Mouse (Mus musculus) hindbrain, embryonic 14.5 days (tissue): Measurements from ENCODE around the gene Nynrin. TPM values are rescaled to one million over a fixed set of nuclear protein-coding genes. Genes with fewer than 3 reads are reported as not detected.

Source experiments
- ATAC-seq: fragments of 200-750 bp; cut with Nextera tagmentation; 2 replicates; pipeline ENCODE4 v1.8.0; 2017; ENCODE audit warnings: moderate number of reproducible peaks, mild to moderate bottlenecking, moderate TSS enrichment, moderate library complexity; ENCODE audit not compliant: low FRiP score
- DNase-seq: peaks from one replicate; pipeline ENCODE4 v3.0.0-alpha.2; 2015; ENCODE audit warnings: low spot score
- H3K27ac ChIP-seq: fragments of 300-500 bp; sonication (generic); 2 replicates; pipeline ENCODE4 v1.5.1; 2014; ENCODE audit warnings: mild to moderate bottlenecking, moderate library complexity
- H3K27me3 ChIP-seq: fragments of 300-500 bp; sonication (generic); 2 replicates; pipeline ENCODE4 v1.6.1; 2014; ENCODE audit warnings: mild to moderate bottlenecking, low read length, mixed read lengths; ENCODE audit not compliant: control insufficient read depth, insufficient read depth
- H3K36me3 ChIP-seq: fragments of 300-500 bp; sonication (generic); replicated peaks from 2 replicates; pipeline ENCODE4 v1.6.1; 2014; ENCODE audit not compliant: control insufficient read depth, insufficient read depth
- H3K4me1 ChIP-seq: fragments of 300-500 bp; sonication (generic); replicated peaks from 2 replicates; pipeline ENCODE4 v1.6.1; 2014; ENCODE audit warnings: antibody characterized with exemption, low read length, mixed read lengths; ENCODE audit not compliant: control insufficient read depth, insufficient read depth
- H3K4me2 ChIP-seq: fragments of 300-500 bp; sonication (generic); replicated peaks from 2 replicates; pipeline ENCODE4 v1.6.1; 2014; ENCODE audit warnings: mild to moderate bottlenecking, moderate library complexity
- H3K4me3 ChIP-seq: fragments of 300-500 bp; sonication (generic); replicated peaks from 2 replicates; pipeline ENCODE4 v1.5.1; 2014; ENCODE audit warnings: mild to moderate bottlenecking, low read length
- H3K9ac ChIP-seq: fragments of 300-500 bp; sonication (generic); 2 replicates; pipeline ENCODE4 v1.6.1; 2014
- H3K9me3 ChIP-seq: fragments of 300-500 bp; sonication (generic); 2 replicates; pipeline ENCODE4 v1.6.1; 2016; ENCODE audit warnings: low read length; ENCODE audit not compliant: control insufficient read depth
- WGBS: fragments of 180-500 bp; shearing (Covaris S2); extraction: QIAGEN DNeasy Blood & Tissue Kit; methylation state at CpG from one replicate; pipeline ENCODE4 v1.1.7; 2014; 5-methylcytosine and 5-hydroxymethylcytosine counted together
- polyA plus RNA-seq: library from polyadenylated mRNA; unstranded; fragments of >200 nt; fragmentation: Nextera tagmentation; extraction: Ambion mirVana; gene quantifications from 2 replicates; pipeline ENCODE4 v1.2.1, GENCODE M21; 2014

Nynrin gene
- polyA plus RNA-seq = 10.8 and 11.7 TPM in 2 replicates

DNA sequence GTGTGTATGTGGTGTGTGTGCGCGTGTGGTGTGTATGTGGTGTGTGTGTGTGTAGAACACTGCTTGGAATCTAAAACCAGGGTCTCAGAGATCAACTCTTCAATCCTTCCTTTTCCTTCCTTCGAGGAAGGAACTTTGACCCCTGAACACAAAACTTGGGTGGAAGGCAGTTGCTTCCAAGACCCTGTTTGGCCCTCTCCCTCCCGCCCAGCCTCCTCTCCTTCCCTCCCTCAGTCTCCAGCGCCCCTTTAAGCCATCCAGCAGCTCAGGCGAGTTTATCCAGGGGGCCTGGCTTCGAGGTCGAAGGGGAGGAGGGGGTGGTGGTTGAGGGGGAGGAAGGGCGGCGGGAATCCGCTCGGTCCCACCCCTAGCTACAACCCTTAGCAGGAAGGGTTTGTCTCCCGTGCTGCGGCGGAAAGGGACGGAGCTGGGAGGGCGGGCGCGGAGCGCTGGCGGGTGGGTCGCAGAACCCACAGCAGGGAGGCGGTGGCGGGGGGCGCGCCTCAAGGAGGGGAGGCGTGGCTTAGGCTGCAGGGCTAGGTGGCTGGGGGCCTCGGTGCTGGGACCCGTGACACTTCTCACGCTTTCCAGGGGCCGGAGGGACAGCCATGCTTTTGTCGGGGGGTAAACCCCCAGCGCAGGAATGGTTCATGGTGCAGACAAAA is at the start of gene Nynrin:
Nynrin (plus strand) TSS at position 390 of the 665 bp plus-strand sequence.
- WGBS = under 1% methylated on average over 31 of the region's 33 CpGs
- Histone ChIP-seq H3K27me3 (no peaks in the 10 kb centered on the region), H3K4me3 (peak within 1 kb of the TSS; percentile 68), H3K9ac (peak within 1 kb of the TSS; percentile 88), H3K4me1 (peaks cover 48% of the 10 kb centered on the region), H3K27ac (peak within 1 kb of the TSS; percentile 86), H3K9me3 (no peaks in the 10 kb centered on the region), H3K36me3 (no peaks in the 10 kb centered on the region), H3K4me2 (peak within 1 kb of the TSS; percentile 88)
- ATAC-seq (peak; percentile 82), DNase-seq (peak; percentile 70)

- peak; percentile 78 for DNase-seq
- peak overlapping the region; percentile 44 for H3K4me3 ChIP-seq
- WGBS = 21% methylated on average over 16 of the region's 16 CpGs
- 0 out of 2 replicates have a peak, but pooled peaks cover 3% of the 10 kb centered on the region for H3K4me1 ChIP-seq
- ATAC-seq = peak; percentile 87
- no peaks in the 10 kb centered on the region for H3K9me3 ChIP-seq
- H3K4me2 ChIP-seq = peak overlapping the region; percentile 57
- peak overlapping the region; percentile 57 for H3K9ac ChIP-seq
- 0 out of 2 replicates have a peak overlapping the region, but pooled peaks have one; percentile 34 for H3K27ac ChIP-seq
- H3K36me3 ChIP-seq = no peaks in the 10 kb centered on the region
- H3K27me3 ChIP-seq = no peaks in the 10 kb centered on the region
These were observed 38.9 kb upstream of the Nynrin start for GRCm38 (mm10) chr14:55814885-55815284.

- Histone ChIP-seq H3K36me3 (no peaks in the 10 kb centered on the region), H3K27ac (0 out of 2 replicates have a peak overlapping the region, but pooled peaks have one; percentile 34), H3K27me3 (no peaks in the 10 kb centered on the region), H3K9me3 (no peaks in the 10 kb centered on the region), H3K9ac (peak overlapping the region; percentile 57), H3K4me3 (peak overlapping the region; percentile 44), H3K4me2 (peak overlapping the region; percentile 57), H3K4me1 (0 out of 2 replicates have a peak, but pooled peaks cover 3% of the 10 kb centered on the region)
- WGBS = 20% methylated on average over 17 of the region's 17 CpGs
- peak; percentile 49 for DNase-seq
- peak; percentile 60; the same call in 1 of the 2 replicates for ATAC-seq
These were observed 38.5 kb upstream of the Nynrin start for GRCm38 (mm10) chr14:55815310-55815751.

- Histone ChIP-seq H3K9ac (no peak overlapping the region), H3K27me3 (no peaks in the 10 kb centered on the region), H3K4me3 (no peak overlapping the region), H3K27ac (no peak overlapping the region), H3K4me2 (no peak overlapping the region), H3K9me3 (no peaks in the 10 kb centered on the region), H3K36me3 (no peaks in the 10 kb centered on the region), H3K4me1 (peaks cover 7% of the 10 kb centered on the region; the same call in 1 of the 2 replicates)
- 83% methylated on average over 7 of the region's 7 CpGs for WGBS
- ATAC-seq (no peak), DNase-seq (no peak)
These were observed 33.9 kb upstream of the Nynrin start for GRCm38 (mm10) chr14:55819845-55820405.

- peaks cover 13% of the 10 kb centered on the region; the same call in 1 of the 2 replicates for H3K4me1 ChIP-seq
- DNase-seq (no peak), ATAC-seq (no peak)
- 87% methylated on average over 9 of the region's 9 CpGs for WGBS
- peaks cover under 1% of the 10 kb centered on the region; the same call in 1 of the 2 replicates for H3K27me3 ChIP-seq
- no peak overlapping the region for H3K4me2 ChIP-seq
- no peak overlapping the region for H3K27ac ChIP-seq
- H3K4me3 ChIP-seq = no peak overlapping the region
- no peaks in the 10 kb centered on the region for H3K9me3 ChIP-seq
- H3K36me3 ChIP-seq = no peaks in the 10 kb centered on the region
- no peak overlapping the region for H3K9ac ChIP-seq
These were observed 33.2 kb upstream of the Nynrin start for GRCm38 (mm10) chr14:55820576-55820975.

DNA sequence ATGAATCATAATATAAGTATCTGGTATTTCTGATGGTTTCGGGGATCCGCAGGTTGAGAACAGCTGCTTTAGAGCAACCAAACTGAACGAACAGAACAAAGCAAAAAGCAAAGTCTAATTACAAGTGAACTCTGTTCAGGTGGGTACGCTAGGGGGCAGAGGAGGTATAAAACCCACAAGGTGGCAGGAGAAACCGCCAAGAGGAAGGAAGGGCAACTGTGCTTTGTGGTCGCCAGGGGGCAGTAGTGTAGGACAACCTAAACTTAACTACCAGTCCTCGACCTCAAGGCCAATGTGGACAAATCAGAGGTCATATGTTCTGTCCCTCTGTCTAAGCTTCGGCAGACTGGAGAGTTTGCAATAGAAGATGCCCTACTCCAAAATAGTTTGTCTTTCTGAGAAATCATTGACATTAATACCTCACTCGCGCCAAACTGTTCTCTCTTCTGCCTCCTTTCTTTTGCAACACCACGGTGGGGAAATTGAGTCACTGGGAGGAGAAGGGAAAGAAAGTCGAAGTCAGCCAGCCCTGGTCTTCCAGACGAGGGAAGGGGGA is 31.3 kb upstream of the Nynrin start:
- H3K4me2 ChIP-seq = peak overlapping the region; percentile 63
- H3K9ac ChIP-seq = peak overlapping the region; percentile 55
- no peaks in the 10 kb centered on the region for H3K9me3 ChIP-seq
- DNase-seq = peak; percentile 69
- H3K4me3 ChIP-seq = peak overlapping the region; percentile 43
- H3K27ac ChIP-seq = peak overlapping the region; percentile 76
- 6% methylated on average over 13 of the region's 13 CpGs for WGBS
- no peaks in the 10 kb centered on the region for H3K36me3 ChIP-seq
- peaks cover 19% of the 10 kb centered on the region for H3K4me1 ChIP-seq
- peaks cover 16% of the 10 kb centered on the region for H3K27me3 ChIP-seq
- no peak for ATAC-seq

GRCm38 (mm10) chr14:55822991-55823762 is 30.6 kb upstream of the Nynrin start, which contains the start of gene Nfatc4:
Nfatc4 (plus strand) TSS chr14:55823144.
- peak within 1 kb of the TSS; percentile 76 for H3K27ac ChIP-seq
- peak within 1 kb of the TSS; percentile 43 for H3K4me3 ChIP-seq
- H3K9me3 ChIP-seq = no peaks in the 10 kb centered on the region
- H3K9ac ChIP-seq = peak within 1 kb of the TSS; percentile 55
- WGBS = under 1% methylated on average over 34 of the region's 46 CpGs
- peak within 1 kb of the TSS; percentile 63 for H3K4me2 ChIP-seq
- DNase-seq (peak; percentile 81), ATAC-seq (peak; percentile 74)
- H3K36me3 ChIP-seq = no peaks in the 10 kb centered on the region
- H3K27me3 ChIP-seq = peaks cover 20% of the 10 kb centered on the region
- peaks cover 19% of the 10 kb centered on the region for H3K4me1 ChIP-seq

DNA sequence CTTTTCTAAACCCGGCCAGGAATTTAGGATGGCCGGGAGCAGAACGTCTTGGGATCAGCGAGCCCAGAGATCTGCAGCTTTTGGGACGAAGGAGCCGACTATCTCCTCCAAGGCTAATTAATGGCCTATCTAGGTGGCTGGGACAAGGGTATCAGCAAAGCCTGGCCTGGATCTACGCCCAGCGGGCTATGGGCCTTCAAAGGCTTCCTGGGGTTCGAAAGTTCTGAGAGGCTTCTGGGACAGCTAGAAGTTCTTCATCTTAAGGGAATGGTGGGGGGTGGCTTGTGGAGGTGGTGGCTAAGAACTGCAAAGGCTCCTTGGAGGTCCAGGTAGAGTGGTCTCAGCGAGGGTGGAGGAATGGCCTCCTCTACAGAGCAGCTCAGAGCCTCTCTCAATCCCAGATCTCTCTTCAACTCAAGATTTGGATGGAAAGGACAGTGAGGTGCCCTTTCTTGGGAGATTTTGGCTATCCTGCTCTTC is 29.8 kb upstream of the Nynrin start:
- H3K4me2 ChIP-seq = peak overlapping the region; percentile 63
- H3K36me3 ChIP-seq = no peaks in the 10 kb centered on the region
- H3K9ac ChIP-seq = peak overlapping the region; percentile 55
- peak overlapping the region; percentile 32 for H3K27ac ChIP-seq
- WGBS = 1% methylated on average over 10 of the region's 10 CpGs
- peaks cover 19% of the 10 kb centered on the region for H3K4me1 ChIP-seq
- peaks cover 20% of the 10 kb centered on the region for H3K27me3 ChIP-seq
- DNase-seq (peak; percentile 35), ATAC-seq (no peak)
- H3K9me3 ChIP-seq = no peaks in the 10 kb centered on the region
- peak overlapping the region; percentile 43 for H3K4me3 ChIP-seq
